Mouse (Mus musculus): ENCODE data around the gene Ankrd27. TPM values are rescaled to one million over a fixed set of nuclear protein-coding genes. Genes with fewer than 3 reads are reported as not detected.

Gene Ankrd27
- total and polyA plus RNA-seq, 3 experiments = 130 to 248 (median 202) TPM

DNA sequence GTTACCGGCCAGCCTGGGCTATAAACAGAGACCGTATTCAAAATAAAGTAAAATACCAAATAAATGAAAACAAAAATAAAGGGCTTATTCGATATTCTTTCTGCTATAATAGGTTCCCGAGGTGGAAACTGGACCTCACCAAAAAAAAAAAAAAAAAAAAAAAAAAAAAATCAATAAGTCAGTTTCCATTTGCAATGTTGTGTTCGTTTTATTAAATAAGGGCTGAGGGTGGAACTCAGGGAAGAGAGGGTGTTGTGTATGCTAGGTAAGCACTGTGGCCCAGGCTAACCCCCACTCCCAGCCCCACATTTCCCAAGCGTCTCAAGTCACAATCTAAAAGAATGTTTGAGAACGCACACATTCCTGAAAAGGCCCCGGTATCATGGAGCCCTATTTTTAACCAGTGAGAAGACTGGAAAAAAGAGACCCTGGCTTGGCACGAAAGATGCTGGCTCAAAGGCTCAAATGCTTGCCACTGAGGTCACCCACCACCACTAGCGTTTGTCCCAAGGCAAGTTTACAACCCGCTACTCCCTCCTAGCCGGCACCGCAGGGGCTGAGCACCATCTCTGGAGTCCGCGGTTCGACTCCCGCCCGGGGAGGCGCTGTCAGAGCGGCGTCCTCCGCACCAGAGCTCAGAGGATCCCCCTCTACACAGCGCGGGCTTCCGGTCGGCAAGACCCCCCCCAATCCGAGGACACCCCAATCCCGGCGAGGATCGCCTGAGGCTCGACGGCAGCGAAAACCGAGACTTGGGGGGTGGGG is 60.5 kb downstream of the Ankrd27 start:
- TF ChIP-seq POLR2AphosphoS5 (IDR thresholded peaks at IDR 0.05; ENCODE audit: insufficient replicate concordance, low read depth, low read length) = no peak
- TF ChIP-seq GATA1 (IDR thresholded peaks at IDR 0.05; ENCODE audit: borderline replicate concordance, low read length) = no peak
- TF ChIP-seq GATA2 (IDR thresholded peaks at IDR 0.05; ENCODE audit: borderline replicate concordance, low read depth, low read length) = no peak
- TF ChIP-seq TAL1 (conservative IDR thresholded peaks at IDR 0.05; ENCODE audit: low read depth, low read length) = no peak
- TF ChIP-seq CTCF (IDR thresholded peaks at IDR 0.05; ENCODE audit: low read depth, low read length) = no peak
- Histone ChIP-seq H3K27me3 (ENCODE audit: insufficient read depth, low read length) (peaks cover 11% of the 10 kb centered on the region), H3K36me3 (replicated peaks) (peaks cover 43% of the 10 kb centered on the region), H3K4me3 (ENCODE audit: low read depth, low read length) (peak overlapping the region; percentile 98), H3K9me3 (replicated peaks) (no peaks in the 10 kb centered on the region; the same call in 1 of the 2 replicates), H3K4me1 (ENCODE audit: insufficient read depth, low read depth, low read length) (peaks cover 33% of the 10 kb centered on the region)
- DNase-seq (ENCODE audit: low spot score) = peak; percentile 32
- no peak for ATAC-seq (ENCODE audit: extremely low read depth, insufficient number of reproducible peaks, low FRiP score, poor library complexity, severe bottlenecking)

DNA sequence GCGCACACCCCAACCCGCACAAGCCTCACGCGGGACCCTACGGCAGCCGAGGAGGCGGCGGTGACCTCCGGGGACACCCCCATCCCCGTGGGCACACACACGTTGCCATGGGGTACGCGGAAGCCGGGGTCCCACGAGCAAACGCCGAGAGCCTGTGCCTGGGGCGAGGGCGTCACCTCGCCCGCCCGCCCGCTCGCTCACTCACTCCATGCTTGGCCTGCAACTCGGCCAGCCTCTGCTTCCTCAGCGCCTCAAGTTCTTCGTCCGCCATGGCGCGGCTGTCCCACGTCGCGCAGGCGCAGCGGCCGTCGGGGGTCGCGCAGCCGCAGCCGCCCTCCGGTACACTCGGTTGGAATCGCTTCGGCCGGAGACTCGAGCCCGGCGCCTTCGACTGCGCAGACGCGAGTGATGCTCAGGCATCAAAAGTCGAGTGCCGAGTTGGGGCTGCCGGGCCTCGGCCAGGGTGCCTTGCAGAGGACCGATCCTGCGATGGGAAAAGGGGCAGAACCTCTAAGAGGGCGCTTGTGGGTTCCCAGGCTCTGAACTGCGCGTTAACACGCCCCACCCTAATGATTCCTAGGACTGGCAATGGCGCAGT is 61.2 kb downstream of the Ankrd27 start, which contains the start of gene Pdcd5:
Pdcd5 (minus strand) TSS at position 421 of the 598 bp plus-strand sequence.
- peaks cover 33% of the 10 kb centered on the region for H3K4me1 ChIP-seq (ENCODE audit: insufficient read depth, low read depth, low read length)
- ATAC-seq (ENCODE audit: extremely low read depth, insufficient number of reproducible peaks, low FRiP score, poor library complexity, severe bottlenecking) (peak; percentile 76), DNase-seq (ENCODE audit: low spot score) (peak; percentile 85)
- H3K36me3 ChIP-seq (replicated peaks) = peaks cover 37% of the 10 kb centered on the region
- peak within 1 kb of the TSS; percentile 98 for H3K4me3 ChIP-seq (ENCODE audit: low read depth, low read length)
- peaks cover 11% of the 10 kb centered on the region for H3K27me3 ChIP-seq (ENCODE audit: insufficient read depth, low read length)
- peaks cover 2% of the 10 kb centered on the region; the same call in 1 of the 2 replicates for H3K9me3 ChIP-seq (replicated peaks)
- TF ChIP-seq GATA1 (IDR thresholded peaks at IDR 0.05; ENCODE audit: borderline replicate concordance, low read length) (no peak), CTCF (IDR thresholded peaks at IDR 0.05; ENCODE audit: low read depth, low read length) (no peak), GATA2 (IDR thresholded peaks at IDR 0.05; ENCODE audit: borderline replicate concordance, low read depth, low read length) (no peak), POLR2AphosphoS5 (IDR thresholded peaks at IDR 0.05; ENCODE audit: insufficient replicate concordance, low read depth, low read length) (no peak), TAL1 (conservative IDR thresholded peaks at IDR 0.05; ENCODE audit: low read depth, low read length) (no peak)

DNA sequence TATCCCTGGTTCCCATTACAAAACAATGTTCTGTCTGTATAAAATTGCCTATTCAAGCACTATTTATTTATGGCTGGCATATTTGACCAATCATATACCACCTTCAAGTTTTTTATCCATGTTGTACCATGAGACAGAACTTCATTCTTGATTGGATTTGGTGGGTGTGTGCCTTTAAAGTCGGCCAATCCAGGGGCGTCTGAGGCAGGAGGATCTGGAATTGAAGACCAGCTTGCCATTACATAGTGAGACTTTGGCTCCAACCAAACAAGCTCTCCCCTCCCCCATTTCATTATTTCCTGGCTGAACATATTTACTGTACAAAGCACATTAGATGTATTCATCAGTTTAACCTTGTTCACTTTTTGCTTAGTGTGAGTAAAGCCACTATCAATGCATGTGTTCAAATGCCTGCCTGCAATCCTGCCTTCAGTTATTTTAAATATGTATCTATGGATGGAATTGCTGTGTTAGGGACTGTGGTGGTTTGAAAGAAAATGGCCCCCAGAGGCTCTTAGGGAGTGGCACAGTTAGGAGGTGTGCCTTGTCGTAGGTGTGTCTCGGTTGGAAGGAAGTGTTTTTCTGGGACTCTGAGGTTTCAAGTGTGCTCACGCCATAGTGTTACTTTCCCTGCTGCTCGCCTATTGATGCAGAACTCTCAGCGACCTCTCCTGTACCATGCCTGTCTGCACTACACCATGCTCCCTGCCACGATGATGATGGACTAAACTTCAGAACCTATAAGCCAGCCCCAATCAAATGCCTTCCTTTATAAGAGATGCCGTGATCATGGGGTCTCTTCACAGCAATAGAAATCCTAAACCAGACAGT is 62.4 kb downstream of the Ankrd27 start:
- H3K4me3 ChIP-seq (ENCODE audit: low read depth, low read length) = no peak overlapping the region; the same call in 1 of the 2 replicates

DNA sequence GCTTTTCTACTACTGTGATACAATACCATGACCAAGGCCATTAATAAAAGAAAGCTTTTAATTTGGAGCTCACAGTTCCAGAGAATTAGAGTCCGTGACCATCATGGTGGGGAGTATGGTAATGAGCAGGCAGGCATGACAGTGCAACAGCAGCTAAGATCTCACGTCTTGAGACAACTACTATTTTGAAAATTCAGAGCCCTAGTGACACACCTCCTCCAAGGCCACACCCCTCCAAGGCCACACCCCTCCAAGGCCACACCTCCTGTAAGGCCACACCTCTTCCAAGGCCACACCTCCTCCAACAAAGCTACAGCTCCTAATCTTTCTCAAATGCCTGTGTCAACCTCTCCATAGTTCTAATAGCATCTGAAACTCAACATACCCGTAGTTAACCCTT is 63.0 kb downstream of the Ankrd27 start:
- Histone ChIP-seq H3K9me3 (replicated peaks) (peaks cover 2% of the 10 kb centered on the region; the same call in 1 of the 2 replicates), H3K4me1 (ENCODE audit: insufficient read depth, low read depth, low read length) (peaks cover 33% of the 10 kb centered on the region), H3K36me3 (replicated peaks) (peaks cover 19% of the 10 kb centered on the region), H3K4me3 (ENCODE audit: low read depth, low read length) (no peak overlapping the region; the same call in 1 of the 2 replicates), H3K27me3 (ENCODE audit: insufficient read depth, low read length) (peaks cover 11% of the 10 kb centered on the region)
- TF ChIP-seq TAL1 (conservative IDR thresholded peaks at IDR 0.05; ENCODE audit: low read depth, low read length) = no peak
- no peak for TF ChIP-seq GATA1 (IDR thresholded peaks at IDR 0.05; ENCODE audit: borderline replicate concordance, low read length)
- no peak for TF ChIP-seq POLR2AphosphoS5 (IDR thresholded peaks at IDR 0.05; ENCODE audit: insufficient replicate concordance, low read depth, low read length)
- TF ChIP-seq GATA2 (IDR thresholded peaks at IDR 0.05; ENCODE audit: borderline replicate concordance, low read depth, low read length) = no peak
- TF ChIP-seq CTCF (IDR thresholded peaks at IDR 0.05; ENCODE audit: low read depth, low read length) = no peak
- DNase-seq (ENCODE audit: low spot score) (no peak), ATAC-seq (ENCODE audit: extremely low read depth, insufficient number of reproducible peaks, low FRiP score, poor library complexity, severe bottlenecking) (peak; percentile 61)

More for the DNA sequence above, 62.4 kb downstream of the Ankrd27 start:
- TF ChIP-seq CTCF (IDR thresholded peaks at IDR 0.05; ENCODE audit: low read depth, low read length) (no peak), POLR2AphosphoS5 (IDR thresholded peaks at IDR 0.05; ENCODE audit: insufficient replicate concordance, low read depth, low read length) (no peak), GATA1 (IDR thresholded peaks at IDR 0.05; ENCODE audit: borderline replicate concordance, low read length) (no peak), GATA2 (IDR thresholded peaks at IDR 0.05; ENCODE audit: borderline replicate concordance, low read depth, low read length) (no peak), TAL1 (conservative IDR thresholded peaks at IDR 0.05; ENCODE audit: low read depth, low read length) (no peak)
- peaks cover 33% of the 10 kb centered on the region for H3K4me1 ChIP-seq (ENCODE audit: insufficient read depth, low read depth, low read length)
- ATAC-seq (ENCODE audit: extremely low read depth, insufficient number of reproducible peaks, low FRiP score, poor library complexity, severe bottlenecking) = no peak
- peaks cover 25% of the 10 kb centered on the region for H3K36me3 ChIP-seq (replicated peaks)
- DNase-seq (ENCODE audit: low spot score) = no peak
- H3K27me3 ChIP-seq (ENCODE audit: insufficient read depth, low read length) = peaks cover 11% of the 10 kb centered on the region
- peaks cover 2% of the 10 kb centered on the region; the same call in 1 of the 2 replicates for H3K9me3 ChIP-seq (replicated peaks)

DNA sequence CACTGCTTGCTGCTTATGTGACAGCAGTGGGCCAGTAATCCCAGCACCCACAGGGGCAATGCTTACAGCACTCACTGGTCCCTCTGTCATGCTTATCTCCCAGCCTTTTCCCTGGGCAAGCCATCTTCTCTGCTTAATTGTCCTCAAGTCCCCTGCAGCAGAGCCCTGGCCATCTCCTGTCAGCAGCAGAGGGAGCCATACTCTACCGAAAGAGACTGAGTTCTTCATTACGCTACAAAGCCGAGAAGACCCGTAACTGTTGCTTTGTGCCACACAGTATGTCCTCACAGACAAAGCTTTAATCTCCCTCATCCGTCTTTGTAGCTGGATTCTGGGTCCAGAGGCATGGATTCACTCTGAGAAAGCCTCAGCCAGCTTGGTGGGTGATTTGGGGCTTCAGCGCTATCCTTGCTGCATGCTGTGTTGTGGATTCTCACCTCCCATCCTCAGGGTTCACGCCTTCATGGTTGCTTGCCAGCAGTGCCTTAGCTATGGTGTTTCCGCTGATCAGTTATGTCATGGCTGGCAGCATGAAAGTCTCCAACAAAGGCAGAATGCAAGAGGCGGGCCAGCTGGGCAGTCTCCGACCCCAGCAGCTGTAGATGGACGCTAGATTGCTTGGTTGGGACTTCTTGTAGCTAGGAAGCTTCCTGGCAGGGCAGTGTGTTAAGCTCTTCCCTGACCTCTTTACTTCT is 64.8 kb downstream of the Ankrd27 start:
- H3K4me1 ChIP-seq (ENCODE audit: insufficient read depth, low read depth, low read length) = peaks cover 23% of the 10 kb centered on the region
- peaks cover under 1% of the 10 kb centered on the region for H3K36me3 ChIP-seq (replicated peaks)
- no peak overlapping the region for H3K4me3 ChIP-seq (ENCODE audit: low read depth, low read length)
- peaks cover 14% of the 10 kb centered on the region for H3K27me3 ChIP-seq (ENCODE audit: insufficient read depth, low read length)
- peaks cover 2% of the 10 kb centered on the region; the same call in 1 of the 2 replicates for H3K9me3 ChIP-seq (replicated peaks)
- no peak for ATAC-seq (ENCODE audit: extremely low read depth, insufficient number of reproducible peaks, low FRiP score, poor library complexity, severe bottlenecking)
- no peak for DNase-seq (ENCODE audit: low spot score)
- no peak for TF ChIP-seq POLR2AphosphoS5 (IDR thresholded peaks at IDR 0.05; ENCODE audit: insufficient replicate concordance, low read depth, low read length)
- no peak for TF ChIP-seq CTCF (IDR thresholded peaks at IDR 0.05; ENCODE audit: low read depth, low read length)
- TF ChIP-seq TAL1 (conservative IDR thresholded peaks at IDR 0.05; ENCODE audit: low read depth, low read length) = no peak
